Mouse (Mus musculus) MEL (cell line): ENCODE measurements around the gene Hoxa9.

Source experiments
- BHLHE40 ChIP-seq: IDR thresholded peaks from 2 replicates; pipeline ENCODE4 v1.6.1; 2012; ENCODE audit warnings: low read depth, mild to moderate bottlenecking, inconsistent platforms, low read length, improper control_type of control experiment, borderline replicate concordance
- CHD2 ChIP-seq: IDR thresholded peaks from 2 replicates; pipeline ENCODE4 v1.6.1; 2011; ENCODE audit warnings: low read length, improper control_type of control experiment
- CTCF ChIP-seq, 3 experiments: IDR thresholded peaks in 2 of 3; conservative IDR thresholded peaks in 1 of 3; 2 replicates each; pipeline ENCODE4 v1.5.1; 2011 to 2012; ENCODE audit warnings: low read length in 3 of 3, low read depth in 2 of 3, mild to moderate bottlenecking in 2 of 3, improper control_type of control experiment in 1 of 3, inconsistent platforms in 1 of 3, mixed read lengths in 1 of 3, moderate library complexity in 1 of 3; ENCODE audit not compliant: control insufficient read depth in 1 of 3, insufficient read depth in 1 of 3, poor library complexity in 1 of 3, severe bottlenecking in 1 of 3
- E2F4 ChIP-seq: IDR thresholded peaks from 2 replicates; pipeline ENCODE4 v1.6.1; 2011; ENCODE audit warnings: low read depth, low read length, improper control_type of control experiment, borderline replicate concordance
- EP300 ChIP-seq, 2 experiments: IDR thresholded peaks; 2 replicates each; pipeline ENCODE4 v1.6.1; 2011; ENCODE audit warnings: improper control_type of control experiment in 2 of 2, low read length in 2 of 2, low read depth in 1 of 2, mild to moderate bottlenecking in 1 of 2
- POLR2A ChIP-seq, 2 experiments: IDR thresholded peaks; 2 replicates each; pipeline ENCODE4 v1.6.1; 2011 to 2012; ENCODE audit warnings: low read length in 2 of 2, mild to moderate bottlenecking in 2 of 2, control low read depth in 1 of 2, improper control_type of control experiment in 1 of 2, low read depth in 1 of 2, moderate library complexity in 1 of 2; ENCODE audit not compliant: control insufficient read depth in 1 of 2, insufficient read depth in 1 of 2, poor library complexity in 1 of 2
- SIN3A ChIP-seq: IDR thresholded peaks from 2 replicates; pipeline ENCODE4 v1.6.1; 2012; ENCODE audit warnings: low read length, improper control_type of control experiment, inconsistent platforms
- TAL1 ChIP-seq: IDR thresholded peaks from 2 replicates; pipeline ENCODE4 v1.6.1; 2012; ENCODE audit warnings: mild to moderate bottlenecking, inconsistent platforms, low read length, moderate library complexity, mixed read lengths
- TBP ChIP-seq: IDR thresholded peaks from 2 replicates; pipeline ENCODE4 v1.8.0; 2011; ENCODE audit warnings: low read depth, low read length, improper control_type of control experiment

- TF ChIP-seq CHD2 (no peak), POLR2A (IDR thresholded peaks at IDR 0.05; ENCODE audit: control insufficient read depth in 1 of 2, insufficient read depth in 1 of 2, low read depth in 1 of 2, low read length in 2 of 2, poor library complexity in 1 of 2) (no peak), TBP (no peak), TAL1 (no peak), BHLHE40 (no peak), SIN3A (no peak), E2F4 (no peak), EP300 (IDR thresholded peaks at IDR 0.05; ENCODE audit: low read depth in 1 of 2, low read length in 2 of 2) (no peak), CTCF (IDR thresholded peaks at IDR 0.05 in 2 of 3, conservative IDR thresholded peaks at IDR 0.05 in 1 of 3; ENCODE audit: control insufficient read depth in 1 of 3, insufficient read depth in 1 of 3, low read depth in 2 of 3, low read length in 3 of 3, poor library complexity in 1 of 3, severe bottlenecking in 1 of 3) (no peak)
These were observed 39.7 kb downstream of the Hoxa9 start, which contains the start of gene Hoxa4 for GRCm38 (mm10) chr6:52190906-52191810.
